Mouse (Mus musculus) cerebellum, adult 2 months (tissue): Measurements from ENCODE around the gene Eno2. TPM values are rescaled to one million over a fixed set of nuclear protein-coding genes. Genes with fewer than 3 reads are reported as not detected.

Experiments
- DNase-seq, 2 experiments: peaks; one replicate each; pipeline ENCODE4 v3.0.0; 2021
- H3K27ac ChIP-seq: fragments of 200-500 bp; 2 replicates; pipeline ENCODE4 v1.5.1; 2012; ENCODE audit warnings: low read length, control low read depth, inconsistent platforms; ENCODE audit not compliant: insufficient read depth
- H3K27me3 ChIP-seq: fragments of 200-500 bp; 2 replicates; pipeline ENCODE4 v1.6.1; 2012; ENCODE audit warnings: inconsistent platforms, mild to moderate bottlenecking, low read length, moderate library complexity; ENCODE audit not compliant: control insufficient read depth, insufficient read depth
- H3K4me1 ChIP-seq: fragments of 200-500 bp; 2 replicates; pipeline ENCODE4 v1.6.1; 2011; ENCODE audit warnings: low read length; ENCODE audit not compliant: control insufficient read depth, insufficient read depth
- H3K4me3 ChIP-seq: fragments of 200-500 bp; replicated peaks from 2 replicates; pipeline ENCODE3; 2011; ENCODE audit warnings: mild to moderate bottlenecking, low read depth, low read length, control low read depth; ENCODE audit not compliant: insufficient read depth
- CTCF ChIP-seq: fragments of 200-500 bp; IDR thresholded peaks from 2 replicates; pipeline ENCODE4 v1.5.1; 2011; ENCODE audit warnings: low read depth, mild to moderate bottlenecking, control low read depth, low read length, moderate library complexity, borderline replicate concordance; ENCODE audit not compliant: insufficient read depth
- POLR2A ChIP-seq: fragments of 200-500 bp; IDR thresholded peaks from 2 replicates; pipeline ENCODE4 v1.6.1; 2011; ENCODE audit warnings: low read length, control low read depth, borderline replicate concordance; ENCODE audit not compliant: insufficient read depth
- WGBS: fragments of 180-500 bp; shearing (Covaris S2); methylation state at CpG from one replicate; pipeline ENCODE4 v1.1.7; 2018; 5-methylcytosine and 5-hydroxymethylcytosine counted together
- polyA plus RNA-seq: library from polyadenylated mRNA; depleted of rRNA; stranded (reverse); fragments of >200 nt; gene quantifications from 2 replicates; pipeline ENCODE4 v1.2.3, GENCODE M21; 2012

Eno2 gene
- polyA plus RNA-seq, 1 experiment = 888 TPM

GRCm38 (mm10) chr6:124740211-124740887 is 29.1 kb downstream of the Eno2 start:
- H3K27me3 ChIP-seq = no peaks in the 10 kb centered on the region
- WGBS = under 1% methylated on average over 29 of the region's 29 CpGs
- TF ChIP-seq POLR2A (no peak), CTCF (peak; percentile 46; the same call in 1 of the 2 replicates)
- peak overlapping the region; percentile 89 for H3K4me3 ChIP-seq
- peak in 1 of 2 experiments; percentile 65 for DNase-seq
- H3K27ac ChIP-seq = peak overlapping the region; percentile 84
- peaks cover 12% of the 10 kb centered on the region; the same call in 1 of the 2 replicates for H3K4me1 ChIP-seq

- Histone ChIP-seq H3K27me3 (no peaks in the 10 kb centered on the region), H3K4me3 (no peak overlapping the region), H3K4me1 (peaks cover 8% of the 10 kb centered on the region; the same call in 1 of the 2 replicates), H3K27ac (no peak overlapping the region)
- 83% methylated on average over 10 of the region's 10 CpGs for WGBS
- DNase-seq = no peak
- TF ChIP-seq POLR2A = no peak
- TF ChIP-seq CTCF = no peak
Observed at GRCm38 (mm10) chr6:124739231-124739796, 30.2 kb downstream of the Eno2 start.

- no peaks in the 10 kb centered on the region for H3K27me3 ChIP-seq
- 0 out of 2 replicates have a peak, but pooled peaks cover 8% of the 10 kb centered on the region for H3K4me1 ChIP-seq
- TF ChIP-seq POLR2A = no peak
- H3K27ac ChIP-seq = no peak within 1 kb of the TSS
- no peak within 1 kb of the TSS for H3K4me3 ChIP-seq
- WGBS = 42% methylated on average over 15 of the region's 15 CpGs
- peak in 1 of 2 experiments; percentile 21 for DNase-seq
Observed at GRCm38 (mm10) chr6:124738511-124739023, 30.9 kb downstream of the Eno2 start, which contains the start of gene Ptpn6. Gene Ptpn6 (minus strand): TSS chr6:124738714.

- Histone ChIP-seq H3K27ac (no peak overlapping the region), H3K27me3 (no peaks in the 10 kb centered on the region), H3K4me1 (0 out of 2 replicates have a peak, but pooled peaks cover 4% of the 10 kb centered on the region), H3K4me3 (no peak overlapping the region)
- no peak for TF ChIP-seq CTCF
- no peak for TF ChIP-seq POLR2A
- no peak for DNase-seq
- 82% methylated on average over 11 of the region's 11 CpGs for WGBS
Observed at GRCm38 (mm10) chr6:124737040-124737439, 32.4 kb downstream of the Eno2 start.

- WGBS = 95% methylated on average over 3 of the region's 3 CpGs
- no peak for DNase-seq
- TF ChIP-seq POLR2A (no peak), CTCF (no peak)
Observed at GRCm38 (mm10) chr6:124734417-124734816, 35.1 kb downstream of the Eno2 start.

GRCm38 (mm10) chr6:124732476-124733370 is 36.8 kb downstream of the Eno2 start:
- WGBS = 56% methylated on average over 19 of the region's 19 CpGs
- H3K4me1 ChIP-seq = no peaks in the 10 kb centered on the region
- DNase-seq = no peak
- no peak overlapping the region for H3K27ac ChIP-seq
- H3K4me3 ChIP-seq = no peak overlapping the region
- no peaks in the 10 kb centered on the region for H3K27me3 ChIP-seq
- TF ChIP-seq POLR2A (no peak), CTCF (no peak)

More at GRCm38 (mm10) chr6:124734417-124734816, 35.1 kb downstream of the Eno2 start:
- Histone ChIP-seq H3K27ac (no peak overlapping the region), H3K4me3 (no peak overlapping the region), H3K27me3 (no peaks in the 10 kb centered on the region), H3K4me1 (no peaks in the 10 kb centered on the region)

- no peaks in the 10 kb centered on the region for H3K27me3 ChIP-seq
- H3K27ac ChIP-seq = no peak overlapping the region
- H3K4me1 ChIP-seq = no peaks in the 10 kb centered on the region
- TF ChIP-seq POLR2A = no peak
- TF ChIP-seq CTCF = no peak
- WGBS = 85% methylated on average over 7 of the region's 7 CpGs
- H3K4me3 ChIP-seq = no peak overlapping the region
- DNase-seq = no peak
Observed at GRCm38 (mm10) chr6:124731038-124731437, 38.4 kb downstream of the Eno2 start.
